Mouse (Mus musculus) liver, embryonic 16.5 days (tissue): Measurements from ENCODE around the gene Pde6b. TPM values are rescaled to one million over a fixed set of nuclear protein-coding genes. Genes with fewer than 3 reads are reported as not detected.

ENCODE experiments used
- ATAC-seq: fragments of 200-750 bp; cut with Nextera tagmentation; 2 replicates; pipeline ENCODE4 v1.8.0; 2017; ENCODE audit warnings: low read depth, mild to moderate bottlenecking, moderate number of reproducible peaks, moderate library complexity
- H3K27ac ChIP-seq: fragments of 300-500 bp; sonication (generic); 2 replicates; pipeline ENCODE4 v1.5.1; 2014; ENCODE audit warnings: mild to moderate bottlenecking, low read length
- H3K27me3 ChIP-seq: fragments of 300-500 bp; sonication (generic); 2 replicates; pipeline ENCODE4 v1.6.1; 2014; ENCODE audit warnings: low read depth, low read length, mixed read lengths; ENCODE audit not compliant: control insufficient read depth, insufficient read depth
- H3K36me3 ChIP-seq: fragments of 300-500 bp; sonication (generic); 2 replicates; pipeline ENCODE4 v1.6.1; 2014; ENCODE audit warnings: mild to moderate bottlenecking; ENCODE audit not compliant: control insufficient read depth, insufficient read depth
- H3K4me1 ChIP-seq: fragments of 300-500 bp; sonication (generic); 2 replicates; pipeline ENCODE4 v1.6.1; 2014; ENCODE audit warnings: low read depth, low read length, mixed read lengths; ENCODE audit not compliant: control insufficient read depth
- H3K4me2 ChIP-seq: fragments of 300-500 bp; sonication (generic); 2 replicates; pipeline ENCODE4 v1.6.1; 2014; ENCODE audit warnings: low read depth, low read length, mixed read lengths
- H3K4me3 ChIP-seq: fragments of 300-500 bp; sonication (generic); 2 replicates; pipeline ENCODE4 v1.5.1; 2014; ENCODE audit warnings: low read depth, mild to moderate bottlenecking, low read length
- H3K9ac ChIP-seq: fragments of 300-500 bp; sonication (generic); 2 replicates; pipeline ENCODE4 v1.6.1; 2014; ENCODE audit warnings: low read depth, low read length
- H3K9me3 ChIP-seq: fragments of 300-500 bp; sonication (generic); replicated peaks from 2 replicates; pipeline ENCODE4 v1.6.1; 2016; ENCODE audit warnings: low read length; ENCODE audit not compliant: control insufficient read depth
- WGBS: fragments of 180-500 bp; shearing (Covaris S2); extraction: QIAGEN DNeasy Blood & Tissue Kit; methylation state at CpG from one replicate; pipeline ENCODE4 v1.1.7; 2014; ENCODE audit not compliant: insufficient replicate concordance; 5-methylcytosine and 5-hydroxymethylcytosine counted together
- polyA plus RNA-seq: library from polyadenylated mRNA; unstranded; fragments of >200 nt; fragmentation: Nextera tagmentation; extraction: Ambion mirVana; gene quantifications from 2 replicates; pipeline ENCODE4 v1.2.1, GENCODE M21; 2015

Pde6b gene
- polyA plus RNA-seq, 1 experiment from 2014 or later = not detected

DNA sequence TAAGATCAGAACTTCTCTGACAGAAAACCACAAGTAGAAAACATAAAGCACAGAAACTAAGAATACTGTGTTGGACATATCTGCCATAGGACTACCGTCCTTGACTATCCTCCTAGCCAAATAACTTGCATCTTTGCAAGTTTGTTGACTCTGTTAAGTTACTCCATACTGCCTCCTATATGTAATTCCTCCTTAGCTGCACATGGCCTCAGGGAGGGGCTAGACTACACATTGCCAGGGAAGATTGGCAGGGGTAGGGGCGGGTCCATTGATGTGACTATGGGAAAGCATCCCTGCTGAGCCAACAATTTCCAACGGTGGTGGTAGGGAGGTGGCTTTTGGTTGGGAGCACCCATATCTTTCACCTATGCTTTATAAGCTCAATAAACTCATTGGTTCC, 25.9 kb upstream of the Pde6b start:
- Histone ChIP-seq H3K4me2 (no peak overlapping the region), H3K9me3 (no peaks in the 10 kb centered on the region), H3K4me3 (no peak overlapping the region), H3K9ac (no peak overlapping the region), H3K27ac (no peak overlapping the region), H3K36me3 (no peaks in the 10 kb centered on the region), H3K27me3 (peaks cover 36% of the 10 kb centered on the region), H3K4me1 (no peaks in the 10 kb centered on the region; the same call in 1 of the 2 replicates)
- ATAC-seq = no peak
- 23% methylated on average over 3 of the region's 3 CpGs for WGBS

DNA sequence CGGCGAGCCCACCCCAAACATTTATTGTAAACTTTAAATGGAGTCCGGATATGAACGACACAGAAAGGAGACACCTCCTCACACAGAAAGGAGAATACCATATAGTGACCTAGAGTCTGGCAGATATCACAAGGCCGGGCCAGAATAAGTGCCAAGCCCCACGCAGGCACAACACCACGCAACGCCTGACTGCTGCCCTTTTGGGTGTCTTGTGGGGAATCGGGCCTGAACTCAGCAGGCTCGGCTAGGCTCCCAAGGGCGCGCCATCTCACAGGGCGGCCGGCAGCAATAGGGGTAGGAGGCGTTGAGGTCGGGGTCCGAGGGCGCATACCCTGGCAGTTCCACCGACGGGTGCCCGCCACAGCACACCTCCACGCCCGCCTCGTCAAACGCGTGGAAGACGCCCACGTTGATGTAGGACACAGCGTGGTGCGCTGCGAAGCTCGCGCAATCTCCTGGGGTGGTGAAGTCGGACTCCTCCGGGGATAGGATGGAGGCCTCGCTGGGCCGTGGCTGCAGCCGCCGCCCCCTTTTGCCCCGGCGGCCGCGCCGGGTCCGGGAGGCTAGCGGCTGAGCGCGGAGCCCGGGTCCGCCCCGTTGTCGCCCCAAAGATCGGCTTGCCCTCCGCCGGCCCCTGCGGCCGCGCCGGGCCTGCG, 21.7 kb upstream of the Pde6b start:
- peaks cover 5% of the 10 kb centered on the region for H3K4me1 ChIP-seq
- H3K27me3 ChIP-seq = peaks cover 75% of the 10 kb centered on the region
- 3% methylated on average over 54 of the region's 60 CpGs for WGBS
- peak overlapping the region; percentile 65 for H3K4me2 ChIP-seq
- no peaks in the 10 kb centered on the region for H3K36me3 ChIP-seq
- H3K9ac ChIP-seq = no peak overlapping the region
- no peaks in the 10 kb centered on the region for H3K9me3 ChIP-seq
- H3K27ac ChIP-seq = no peak overlapping the region
- peak overlapping the region; percentile 51 for H3K4me3 ChIP-seq
- 0 out of 2 replicates have a peak, but pooled peaks have one; percentile 9 for ATAC-seq

DNA sequence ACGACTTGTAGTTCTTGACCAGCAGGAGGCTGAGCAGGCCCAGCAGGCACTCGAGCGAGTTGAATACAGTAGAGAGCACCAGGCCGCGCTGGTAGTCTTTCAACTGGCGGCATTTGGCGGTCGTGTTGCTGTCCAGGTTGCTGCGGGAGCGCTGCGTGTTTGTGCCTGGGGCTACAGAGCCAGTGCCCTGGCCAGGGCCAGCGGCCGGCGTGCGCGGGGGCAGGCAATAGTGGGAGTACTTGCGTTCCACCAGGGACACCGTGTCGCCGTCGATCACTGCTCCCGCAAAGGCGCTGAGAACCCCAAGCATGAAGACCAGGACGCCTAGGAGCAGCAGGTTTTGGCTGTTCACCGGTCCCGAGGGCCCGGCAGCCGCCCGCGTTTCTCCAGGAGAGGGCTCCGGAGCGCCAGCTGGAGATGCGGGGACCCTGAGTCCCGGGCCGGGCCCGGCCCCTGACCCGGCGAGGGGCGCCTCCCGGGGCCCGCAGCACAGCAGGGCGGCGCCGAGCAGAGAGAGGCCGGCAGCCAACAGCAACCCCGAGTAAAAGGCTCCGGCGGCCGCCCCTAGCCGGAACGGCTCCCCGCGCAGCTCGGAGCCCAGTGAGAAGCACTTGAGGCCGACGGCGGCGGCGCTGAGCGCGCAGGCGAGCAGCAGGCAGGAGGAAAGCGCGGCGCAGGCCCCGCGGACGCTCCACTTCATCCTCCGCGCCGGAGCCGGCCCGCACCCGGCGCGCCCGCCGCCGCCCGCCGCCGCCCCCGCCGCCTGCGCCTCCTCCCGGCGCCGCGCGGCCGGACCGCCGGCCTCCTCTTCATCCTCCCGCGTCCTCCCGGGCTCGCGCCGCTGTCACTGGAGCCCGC, 21.0 kb upstream of the Pde6b start:
- Histone ChIP-seq H3K9ac (no peak overlapping the region), H3K27ac (no peak overlapping the region), H3K4me3 (peak overlapping the region; percentile 51), H3K36me3 (no peaks in the 10 kb centered on the region), H3K4me2 (peak overlapping the region; percentile 65), H3K27me3 (peaks cover 78% of the 10 kb centered on the region), H3K4me1 (peaks cover 5% of the 10 kb centered on the region), H3K9me3 (no peaks in the 10 kb centered on the region)
- 0 out of 2 replicates have a peak, but pooled peaks have one; percentile 21 for ATAC-seq
- under 1% methylated on average over 82 of the region's 100 CpGs for WGBS

DNA sequence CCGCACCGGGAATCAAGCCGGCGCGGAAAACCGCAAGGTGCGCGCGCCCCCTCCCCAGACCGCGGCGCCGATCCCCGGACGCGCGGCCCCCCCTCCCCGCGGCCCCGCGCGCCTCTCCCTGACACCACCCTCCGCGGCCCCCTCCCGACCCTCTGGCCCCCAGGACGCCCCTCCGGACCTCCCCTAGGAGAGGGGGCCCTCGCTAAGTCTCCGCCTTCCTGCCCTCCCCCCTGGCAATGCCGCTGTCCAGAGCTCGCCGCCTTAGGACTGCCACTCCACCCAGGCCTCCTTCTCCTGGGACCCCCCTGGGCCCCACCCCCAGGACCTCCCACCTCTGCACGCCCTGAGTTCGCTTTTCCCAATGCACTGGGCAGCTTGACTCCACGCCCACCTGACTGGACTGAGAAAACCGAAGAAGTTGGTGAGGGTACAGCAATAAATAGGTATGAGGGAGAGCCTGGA, 20.3 kb upstream of the Pde6b start, which contains the start of gene Gm42517:
Gene Gm42517, minus strand, starts transcription at position 52 of the 462 bp plus-strand sequence.
- under 1% methylated on average over 19 of the region's 36 CpGs for WGBS
- H3K9me3 ChIP-seq = no peaks in the 10 kb centered on the region
- no peak for ATAC-seq
- H3K4me3 ChIP-seq = peak within 1 kb of the TSS; percentile 51
- no peak within 1 kb of the TSS for H3K9ac ChIP-seq
- H3K27me3 ChIP-seq = peaks cover 82% of the 10 kb centered on the region
- no peak within 1 kb of the TSS for H3K27ac ChIP-seq
- H3K36me3 ChIP-seq = no peaks in the 10 kb centered on the region
- H3K4me1 ChIP-seq = peaks cover 5% of the 10 kb centered on the region
- H3K4me2 ChIP-seq = peak within 1 kb of the TSS; percentile 65

DNA sequence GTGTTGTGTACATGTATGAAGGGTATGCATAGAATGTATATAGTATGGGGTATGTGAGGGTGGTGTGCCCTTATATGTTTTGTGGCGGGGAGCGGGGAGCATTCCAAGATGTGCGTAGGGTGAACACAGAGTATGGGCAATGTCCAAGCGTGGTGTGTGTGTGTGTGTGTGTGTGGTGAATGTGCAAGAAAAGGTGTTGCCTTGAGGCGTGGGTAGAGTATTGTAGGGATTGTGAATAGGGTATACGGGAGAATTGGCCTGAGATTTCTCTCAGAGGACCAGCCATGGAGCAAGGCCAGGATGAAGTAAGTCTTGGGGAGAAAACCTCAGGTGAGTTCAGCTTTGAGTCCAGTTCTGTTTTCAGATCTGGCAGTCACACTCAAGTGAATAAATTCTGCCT, 19.7 kb upstream of the Pde6b start:
- peak overlapping the region; percentile 36 for H3K4me3 ChIP-seq
- no peak overlapping the region for H3K27ac ChIP-seq
- peaks cover 78% of the 10 kb centered on the region for H3K27me3 ChIP-seq
- no peak overlapping the region for H3K9ac ChIP-seq
- H3K4me2 ChIP-seq = peak overlapping the region; percentile 49
- ATAC-seq = no peak
- 11% methylated on average over 6 of the region's 6 CpGs for WGBS
- no peaks in the 10 kb centered on the region for H3K9me3 ChIP-seq
- peaks cover 5% of the 10 kb centered on the region for H3K4me1 ChIP-seq
- no peaks in the 10 kb centered on the region for H3K36me3 ChIP-seq

DNA sequence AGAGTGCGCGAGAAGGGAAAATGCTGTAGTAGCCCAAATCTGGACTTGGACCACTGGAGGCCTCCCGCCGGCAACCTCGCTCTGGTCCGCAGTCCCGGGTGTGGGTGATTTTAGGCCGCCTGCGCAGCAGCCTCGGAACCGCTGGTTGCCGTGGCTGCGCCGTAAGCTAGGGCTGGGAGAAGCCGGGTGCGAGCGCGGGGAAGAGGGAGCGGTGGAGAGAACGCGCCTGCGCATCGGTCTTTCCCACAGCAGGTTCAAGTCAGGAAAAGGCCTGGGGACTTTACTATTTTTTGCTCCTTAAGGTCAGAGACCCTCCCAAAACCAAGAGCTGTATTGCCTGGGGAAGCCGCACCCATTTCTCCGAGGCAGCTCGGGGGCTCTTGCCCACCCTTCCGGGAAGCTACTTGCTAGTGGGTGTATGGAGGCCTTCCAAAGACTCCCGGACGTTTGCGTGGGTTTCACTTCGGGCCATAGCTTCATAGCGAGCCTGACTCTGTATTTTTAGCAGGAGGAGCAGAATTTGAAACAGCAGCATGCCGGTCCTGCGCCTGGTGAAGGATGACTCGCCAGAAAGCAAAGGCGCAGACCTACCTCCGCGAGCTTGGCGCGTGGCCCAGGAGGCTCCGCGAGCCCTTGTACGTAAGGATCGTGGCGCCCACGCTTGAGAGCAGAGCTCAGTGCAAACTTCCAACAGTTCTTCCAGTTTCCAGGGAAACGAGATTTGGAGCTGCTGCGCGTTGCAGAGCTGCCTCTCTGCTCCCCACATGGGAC, 19.2 kb upstream of the Pde6b start:
- peak overlapping the region; percentile 36 for H3K4me3 ChIP-seq
- H3K9ac ChIP-seq = no peak overlapping the region
- H3K9me3 ChIP-seq = no peaks in the 10 kb centered on the region
- no peak overlapping the region for H3K27ac ChIP-seq
- under 1% methylated on average over 49 of the region's 49 CpGs for WGBS
- no peak for ATAC-seq
- peaks cover 77% of the 10 kb centered on the region for H3K27me3 ChIP-seq
- peaks cover 5% of the 10 kb centered on the region for H3K4me1 ChIP-seq
- no peaks in the 10 kb centered on the region for H3K36me3 ChIP-seq
- peak overlapping the region; percentile 49 for H3K4me2 ChIP-seq

DNA sequence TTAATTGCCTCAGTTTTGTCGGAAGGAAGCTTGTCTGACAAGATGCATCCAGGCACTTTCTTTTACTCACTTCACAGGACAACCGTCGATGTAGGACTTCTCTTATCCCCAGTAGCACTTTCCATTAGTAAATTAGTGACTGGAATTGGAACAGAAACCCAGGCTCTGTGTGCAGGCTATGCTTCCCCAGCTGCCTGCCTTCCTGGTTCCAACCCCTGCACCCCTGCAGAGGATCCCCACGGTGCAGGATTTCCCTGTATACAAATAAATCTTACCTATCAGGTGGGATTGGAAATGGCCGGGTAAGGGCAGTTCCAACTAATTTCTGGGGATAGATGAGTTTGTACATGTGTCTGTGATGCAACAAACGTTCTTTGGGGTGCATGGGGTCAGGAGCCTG, 18.2 kb upstream of the Pde6b start:
- H3K4me3 ChIP-seq = no peak overlapping the region
- H3K27ac ChIP-seq = no peak overlapping the region
- no peak overlapping the region for H3K4me2 ChIP-seq
- no peaks in the 10 kb centered on the region for H3K36me3 ChIP-seq
- no peak for ATAC-seq
- 4% methylated on average over 6 of the region's 6 CpGs for WGBS
- H3K27me3 ChIP-seq = peaks cover 68% of the 10 kb centered on the region
- H3K9ac ChIP-seq = no peak overlapping the region
- H3K4me1 ChIP-seq = peaks cover 5% of the 10 kb centered on the region
- no peaks in the 10 kb centered on the region for H3K9me3 ChIP-seq

DNA sequence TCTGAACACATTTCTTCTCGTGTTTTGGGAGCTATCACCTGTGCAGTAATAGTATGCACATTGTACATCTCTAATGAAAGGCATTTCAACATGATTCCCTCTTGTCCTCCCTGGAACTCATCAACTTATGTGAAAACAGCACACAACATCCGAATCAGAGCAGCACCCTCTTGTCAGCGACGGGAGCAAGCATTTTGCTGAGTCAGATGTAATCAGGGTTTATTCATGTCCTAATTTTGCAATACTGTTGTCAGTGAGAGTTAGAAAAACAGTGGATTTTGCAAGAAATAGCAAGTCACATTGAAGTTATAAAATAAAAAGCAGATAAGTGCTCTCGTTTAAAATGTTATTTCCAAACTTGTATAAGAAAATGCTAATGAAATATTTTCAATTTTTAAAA, 14.1 kb upstream of the Pde6b start:
- no peak overlapping the region for H3K9ac ChIP-seq
- no peak for ATAC-seq
- H3K4me3 ChIP-seq = no peak overlapping the region
- H3K36me3 ChIP-seq = no peaks in the 10 kb centered on the region
- H3K27me3 ChIP-seq = peaks cover 28% of the 10 kb centered on the region
- H3K9me3 ChIP-seq = no peaks in the 10 kb centered on the region
- no peak overlapping the region for H3K27ac ChIP-seq
- H3K4me2 ChIP-seq = no peak overlapping the region
- no peaks in the 10 kb centered on the region for H3K4me1 ChIP-seq
- 52% methylated on average over 5 of the region's 5 CpGs for WGBS
